Mouse (Mus musculus) midbrain, embryonic 16.5 days (tissue): Measurements from ENCODE around the gene Krt16. TPM values are rescaled to one million over a fixed set of nuclear protein-coding genes. Genes with fewer than 3 reads are reported as not detected.

Source experiments
- ATAC-seq: fragments of 200-750 bp; cut with Nextera tagmentation; 2 replicates; pipeline ENCODE4 v1.8.0; 2017; ENCODE audit warnings: moderate TSS enrichment
- H3K27ac ChIP-seq: fragments of 300-500 bp; sonication (generic); 2 replicates; pipeline ENCODE4 v1.5.1; 2014; ENCODE audit warnings: mild to moderate bottlenecking, low read length, mixed read lengths
- H3K27me3 ChIP-seq: fragments of 300-500 bp; sonication (generic); 2 replicates; pipeline ENCODE4 v1.6.1; 2014; ENCODE audit warnings: low read depth, low read length, mixed read lengths; ENCODE audit not compliant: control insufficient read depth, insufficient read depth
- H3K36me3 ChIP-seq: fragments of 300-500 bp; sonication (generic); 2 replicates; pipeline ENCODE4 v1.6.1; 2014; ENCODE audit warnings: mild to moderate bottlenecking, low read length, moderate library complexity, mixed read lengths; ENCODE audit not compliant: control insufficient read depth, insufficient read depth
- H3K4me1 ChIP-seq: fragments of 300-500 bp; sonication (generic); 2 replicates; pipeline ENCODE4 v1.6.1; 2014; ENCODE audit warnings: mild to moderate bottlenecking, low read length, mixed read lengths; ENCODE audit not compliant: control insufficient read depth, insufficient read depth
- H3K4me2 ChIP-seq: fragments of 300-500 bp; sonication (generic); 2 replicates; pipeline ENCODE4 v1.6.1; 2014; ENCODE audit warnings: mild to moderate bottlenecking, low read length, mixed read lengths
- H3K4me3 ChIP-seq: fragments of 300-500 bp; sonication (generic); 2 replicates; pipeline ENCODE4 v1.5.1; 2014; ENCODE audit warnings: low read depth, mild to moderate bottlenecking, low read length, moderate library complexity, mixed read lengths
- H3K9ac ChIP-seq: fragments of 300-500 bp; sonication (generic); 2 replicates; pipeline ENCODE4 v1.6.1; 2014; ENCODE audit warnings: low read depth, low read length, mixed read lengths
- H3K9me3 ChIP-seq: fragments of 300-500 bp; sonication (generic); replicated peaks from 2 replicates; pipeline ENCODE4 v1.6.1; 2014; ENCODE audit warnings: mild to moderate bottlenecking, low read length, mixed read lengths; ENCODE audit not compliant: control insufficient read depth, poor library complexity, severe bottlenecking
- WGBS: fragments of 180-500 bp; shearing (Covaris S2); extraction: QIAGEN DNeasy Blood & Tissue Kit; methylation state at CpG from one replicate; pipeline ENCODE4 v1.1.7; 2014; 5-methylcytosine and 5-hydroxymethylcytosine counted together
- polyA plus RNA-seq: library from polyadenylated mRNA; unstranded; fragments of >200 nt; fragmentation: Nextera tagmentation; extraction: Ambion mirVana; gene quantifications from 2 replicates; pipeline ENCODE4 v1.2.1, GENCODE M21; 2015

The Krt16 gene
- polyA plus RNA-seq, 1 experiment from 2014 or later = not detected

GRCm38 (mm10) chr11:100281596-100282544 is 33.2 kb upstream of the Krt16 start:
- no peak overlapping the region for H3K4me3 ChIP-seq
- H3K36me3 ChIP-seq = no peaks in the 10 kb centered on the region
- peak; percentile 77 for ATAC-seq
- 20% methylated on average over 11 of the region's 11 CpGs for WGBS
- H3K9me3 ChIP-seq = no peaks in the 10 kb centered on the region
- H3K27ac ChIP-seq = no peak overlapping the region
- H3K4me1 ChIP-seq = no peaks in the 10 kb centered on the region
- H3K9ac ChIP-seq = no peak overlapping the region
- H3K27me3 ChIP-seq = no peaks in the 10 kb centered on the region
- peak overlapping the region; percentile 11; the same call in 1 of the 2 replicates for H3K4me2 ChIP-seq

DNA sequence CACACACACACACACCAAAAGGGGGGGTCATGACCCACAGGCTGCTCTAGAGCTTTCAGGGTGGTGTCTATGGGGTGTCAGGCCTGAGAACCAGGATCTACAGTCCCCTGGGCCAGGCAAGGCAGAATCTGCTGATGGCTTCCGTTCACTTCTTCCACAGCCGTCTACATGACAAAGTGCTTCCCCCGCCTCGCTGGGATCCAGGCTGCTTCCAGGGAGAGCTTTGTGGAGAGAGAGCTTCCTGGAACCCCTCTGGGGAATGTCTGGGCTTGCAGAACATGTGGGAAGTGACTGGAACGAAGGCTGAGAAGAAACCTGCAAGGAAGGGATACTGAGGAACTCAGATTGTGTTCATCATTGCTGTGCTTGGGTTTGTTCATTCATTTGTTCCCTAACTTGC is 30.1 kb upstream of the Krt16 start:
- 78% methylated on average over 5 of the region's 5 CpGs for WGBS
- no peaks in the 10 kb centered on the region for H3K36me3 ChIP-seq
- H3K27ac ChIP-seq = no peak overlapping the region
- H3K9ac ChIP-seq = no peak overlapping the region
- no peaks in the 10 kb centered on the region for H3K27me3 ChIP-seq
- ATAC-seq = no peak
- no peak overlapping the region for H3K4me3 ChIP-seq
- no peaks in the 10 kb centered on the region for H3K4me1 ChIP-seq
- H3K9me3 ChIP-seq = no peaks in the 10 kb centered on the region
- H3K4me2 ChIP-seq = no peak overlapping the region

DNA sequence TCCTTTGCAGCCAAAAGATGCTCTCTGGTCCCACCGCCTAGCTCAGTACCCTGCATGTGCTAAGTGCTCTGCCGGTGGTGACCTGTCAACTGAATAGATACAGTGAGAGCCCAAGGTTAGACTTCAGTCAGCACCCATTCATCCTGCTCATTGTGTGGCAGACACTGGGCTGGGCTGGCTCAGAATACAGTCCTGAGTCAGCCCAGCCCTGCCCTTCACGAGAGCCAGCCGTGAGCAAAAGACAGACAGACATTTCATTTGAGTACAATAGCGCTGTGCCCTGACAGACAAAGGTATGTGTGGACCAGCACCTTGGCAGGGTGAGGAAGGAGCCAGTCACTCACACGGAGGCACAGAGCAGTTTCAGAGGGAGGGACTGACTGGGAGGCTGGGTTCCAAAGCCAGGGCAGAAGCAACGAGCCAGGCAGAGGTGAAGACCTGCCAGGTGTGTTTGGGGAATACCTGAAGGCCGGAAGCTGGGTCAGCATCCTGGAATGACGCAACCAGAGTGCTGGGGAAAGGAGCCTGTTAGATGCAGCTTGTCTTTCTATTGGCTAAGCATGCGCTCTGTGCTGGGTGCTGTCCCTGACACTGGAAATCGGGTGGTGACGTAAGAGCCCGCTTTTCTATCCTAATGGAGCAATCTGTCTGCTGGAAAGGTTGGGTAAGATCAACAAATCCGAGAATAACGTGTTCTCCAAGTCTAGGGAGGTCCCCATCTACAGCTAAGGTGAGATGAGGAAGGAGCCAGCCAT is 29.2 kb upstream of the Krt16 start:
- no peaks in the 10 kb centered on the region for H3K9me3 ChIP-seq
- H3K9ac ChIP-seq = no peak overlapping the region
- H3K36me3 ChIP-seq = no peaks in the 10 kb centered on the region
- no peak overlapping the region for H3K27ac ChIP-seq
- WGBS = 80% methylated on average over 15 of the region's 15 CpGs
- H3K27me3 ChIP-seq = no peaks in the 10 kb centered on the region
- H3K4me1 ChIP-seq = no peaks in the 10 kb centered on the region
- no peak overlapping the region for H3K4me3 ChIP-seq
- no peak for ATAC-seq
- no peak overlapping the region for H3K4me2 ChIP-seq

DNA sequence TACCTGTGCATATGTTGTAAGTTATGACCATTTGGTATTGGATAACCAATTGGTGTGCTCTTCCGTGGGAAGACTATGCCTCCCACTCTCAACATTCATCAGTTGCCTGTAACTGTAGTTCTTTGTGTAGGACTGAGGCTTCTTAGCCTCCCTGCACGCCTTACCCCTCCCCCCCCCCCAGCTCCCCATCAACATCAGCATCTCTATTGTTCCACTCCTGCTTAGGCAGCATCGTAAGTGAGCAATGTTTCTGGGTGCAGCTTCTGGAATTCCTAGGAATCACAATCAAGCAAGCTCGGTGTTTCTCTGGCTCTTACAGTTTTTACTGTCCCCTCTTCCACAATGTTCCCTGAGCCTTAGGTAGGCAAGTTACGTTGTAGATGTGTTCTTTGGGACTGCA is 26.8 kb upstream of the Krt16 start:
- no peak overlapping the region for H3K27ac ChIP-seq
- H3K9ac ChIP-seq = no peak overlapping the region
- no peak overlapping the region for H3K4me2 ChIP-seq
- no peaks in the 10 kb centered on the region for H3K4me1 ChIP-seq
- no peaks in the 10 kb centered on the region for H3K36me3 ChIP-seq
- ATAC-seq = no peak
- no peaks in the 10 kb centered on the region for H3K27me3 ChIP-seq
- H3K9me3 ChIP-seq = no peaks in the 10 kb centered on the region
- WGBS = 34% methylated on average over 5 of the region's 5 CpGs
- H3K4me3 ChIP-seq = no peak overlapping the region

GRCm38 (mm10) chr11:100274719-100275118 is 26.0 kb upstream of the Krt16 start:
- WGBS = 74% methylated on average over 7 of the region's 7 CpGs
- no peaks in the 10 kb centered on the region for H3K4me1 ChIP-seq
- H3K9me3 ChIP-seq = no peaks in the 10 kb centered on the region
- no peaks in the 10 kb centered on the region for H3K36me3 ChIP-seq
- no peaks in the 10 kb centered on the region for H3K27me3 ChIP-seq
- H3K4me2 ChIP-seq = no peak overlapping the region
- no peak for ATAC-seq
- H3K9ac ChIP-seq = no peak overlapping the region
- H3K27ac ChIP-seq = no peak overlapping the region
- H3K4me3 ChIP-seq = no peak overlapping the region

GRCm38 (mm10) chr11:100271878-100272277 is 23.2 kb upstream of the Krt16 start:
- H3K9me3 ChIP-seq = no peaks in the 10 kb centered on the region
- H3K4me3 ChIP-seq = no peak overlapping the region
- no peak overlapping the region for H3K9ac ChIP-seq
- no peak for ATAC-seq
- H3K4me1 ChIP-seq = no peaks in the 10 kb centered on the region
- H3K4me2 ChIP-seq = no peak overlapping the region
- no peak overlapping the region for H3K27ac ChIP-seq
- WGBS = 89% methylated on average over 1 of the region's 1 CpGs
- no peaks in the 10 kb centered on the region for H3K36me3 ChIP-seq
- H3K27me3 ChIP-seq = no peaks in the 10 kb centered on the region

DNA sequence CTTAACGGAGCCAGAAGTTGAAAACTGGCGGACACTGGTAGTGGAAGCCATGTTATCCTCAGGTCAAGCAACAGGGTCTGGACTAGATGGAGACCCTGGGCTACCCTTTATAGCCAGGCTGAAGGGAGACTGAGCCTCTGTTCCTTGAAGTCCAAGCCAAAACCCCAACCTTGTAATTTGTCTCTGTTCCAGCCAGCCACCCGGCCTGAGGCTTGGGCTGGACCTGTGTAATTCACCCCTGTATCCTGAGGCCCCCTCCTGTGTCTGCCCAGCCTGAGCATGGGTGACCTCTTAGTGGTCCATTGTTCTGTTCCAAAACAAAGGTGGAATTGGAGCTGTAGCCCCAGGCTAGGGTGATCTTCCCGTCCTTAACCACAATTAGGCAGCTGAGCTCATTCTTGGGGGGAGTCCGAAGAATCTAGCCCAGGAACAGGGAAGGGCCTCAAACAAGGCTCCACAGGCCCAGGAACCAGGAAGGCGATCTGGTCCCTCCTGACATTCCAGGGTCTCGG is 21.2 kb upstream of the Krt16 start, which contains the start of gene Krt42:
TSS of gene Krt42 (minus strand) at position 51 of the 512 bp plus-strand sequence.
- Histone ChIP-seq H3K4me1 (no peaks in the 10 kb centered on the region), H3K9me3 (no peaks in the 10 kb centered on the region), H3K9ac (no peak within 1 kb of the TSS), H3K36me3 (no peaks in the 10 kb centered on the region), H3K4me3 (no peak within 1 kb of the TSS), H3K4me2 (no peak within 1 kb of the TSS), H3K27ac (no peak within 1 kb of the TSS), H3K27me3 (no peaks in the 10 kb centered on the region)
- 84% methylated on average over 7 of the region's 7 CpGs for WGBS
- ATAC-seq = no peak

DNA sequence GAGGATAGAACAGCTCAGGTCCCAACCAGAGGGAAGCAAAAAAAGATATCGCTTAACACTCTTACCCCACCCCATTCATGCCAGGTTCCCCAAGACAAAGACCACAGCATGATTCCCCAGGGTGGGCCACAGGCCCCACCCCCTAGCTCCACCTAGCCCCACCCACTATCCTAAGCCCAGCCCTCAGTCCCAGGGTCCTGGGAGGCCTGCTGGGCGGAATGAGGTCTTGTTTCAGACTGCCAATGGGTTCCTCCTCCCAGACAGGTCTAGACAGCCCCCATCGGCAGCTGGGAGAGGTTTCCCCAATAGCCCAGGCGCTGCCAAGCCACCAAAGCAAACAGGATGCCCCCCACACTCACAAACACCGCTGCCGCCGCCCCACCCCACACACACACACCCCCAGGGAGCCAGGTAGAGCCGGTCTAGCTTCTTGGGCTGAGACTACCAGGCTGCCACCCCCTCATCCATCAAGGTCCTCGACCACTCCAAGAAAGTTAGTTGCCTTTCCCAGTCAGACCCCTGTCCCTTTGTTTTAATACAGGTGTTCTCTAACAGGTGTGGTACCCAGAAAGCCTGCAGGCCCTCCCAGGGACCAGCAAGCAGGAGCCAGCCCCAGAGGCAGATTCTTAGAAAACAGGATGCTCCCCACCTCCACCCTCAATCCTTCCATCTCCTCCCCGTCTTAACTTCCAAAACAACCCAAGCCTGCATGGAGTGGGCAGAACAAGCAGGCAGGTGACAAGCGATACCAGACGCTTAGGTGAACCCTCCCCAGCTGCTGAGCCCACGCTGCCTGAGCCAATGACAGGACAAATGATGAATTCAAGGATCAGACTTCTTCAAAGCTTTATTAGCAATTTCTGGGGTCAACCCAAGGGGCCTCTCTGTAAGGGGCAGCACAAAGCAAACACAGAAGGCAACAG is 13.6 kb upstream of the Krt16 start:
- H3K27ac ChIP-seq = no peak overlapping the region
- H3K36me3 ChIP-seq = no peaks in the 10 kb centered on the region
- H3K27me3 ChIP-seq = no peaks in the 10 kb centered on the region
- no peak overlapping the region for H3K9ac ChIP-seq
- no peak overlapping the region for H3K4me3 ChIP-seq
- WGBS = 28% methylated on average over 13 of the region's 13 CpGs
- H3K4me2 ChIP-seq = no peak overlapping the region
- no peak for ATAC-seq
- H3K9me3 ChIP-seq = no peaks in the 10 kb centered on the region
- no peaks in the 10 kb centered on the region; the same call in 1 of the 2 replicates for H3K4me1 ChIP-seq
